ENCODE assay signal across 25 mouse cellular contexts in genomic region chr3:157804307-157804706, GRCm38 (mm10).
DNase-seq lines count a peak whose midpoint lies in the region; ATAC-seq and TF ChIP-seq lines count a peak whose summit lies in the region.
"Had no signal": no experiment of that assay in that cellular context is flagged by ENCODE, and none has a peak within 500 bp of the region (broad histone marks: within the 10 kb centered on the region; RNA-seq: fewer than 3 reads in every experiment).

No protein-coding gene starts in this region.

- no peak for TF ChIP-seq CTCF in liver, postnatal 0 days (IDR thresholded peaks at IDR 0.05; ENCODE audit: low read depth)
- no peak for TF ChIP-seq CTCF in midbrain, postnatal 0 days (IDR thresholded peaks at IDR 0.05)

- H3K36me3 ChIP-seq in embryonic facial prominence, embryonic 11.5 days (replicated peaks; ENCODE audit: control insufficient read depth, insufficient read depth, low read depth, low read length): no peaks in the 10 kb centered on the region
- H3K36me3 ChIP-seq in embryonic facial prominence, embryonic 10.5 days (replicated peaks): no peaks in the 10 kb centered on the region
- H3K36me3 ChIP-seq in liver, embryonic 11.5 days (ENCODE audit: control insufficient read depth, insufficient read depth, low read length): no peaks in the 10 kb centered on the region
- H3K36me3 ChIP-seq in liver, postnatal 0 days (replicated peaks; ENCODE audit: insufficient read depth, low read length): no peaks in the 10 kb centered on the region
- H3K36me3 ChIP-seq in midbrain, postnatal 0 days (ENCODE audit: insufficient read depth, low read length): no peaks in the 10 kb centered on the region
- H3K36me3 ChIP-seq in midbrain, embryonic 15.5 days (replicated peaks): no peaks in the 10 kb centered on the region
- H3K36me3 ChIP-seq: embryonic facial prominence, embryonic 15.5 days; forebrain, embryonic 10.5 days; heart, embryonic 15.5 days; hindbrain, embryonic 10.5 days had no signal

- no peak for DNase-seq in embryonic facial prominence, embryonic 11.5 days (ENCODE audit: low spot score)
- no peak for DNase-seq in embryonic facial prominence, embryonic 10.5 days (ENCODE audit: low spot score)
- no peak for DNase-seq in liver, embryonic 11.5 days (ENCODE audit: low spot score)
- no peak for DNase-seq in liver, postnatal 0 days
- no peak for DNase-seq in midbrain, postnatal 0 days (ENCODE audit: low spot score)
- DNase-seq in ZHBTc4 (ENCODE audit: low read depth, low spot score): peak; percentile 10
- no peak for DNase-seq in urinary bladder, adult 2 months (ENCODE audit: low spot score)
- DNase-seq: adrenal gland, adult 2 months; adrenal gland, postnatal 25 days; B cell, adult 2 months; cerebellum, adult 18-20 months; cerebellum, adult 9-11 months; cerebellum, postnatal 36 days; gastrocnemius, adult 2 months; gastrocnemius, postnatal 25 days; heart, postnatal 14 days had no signal

- H3K27ac ChIP-seq in embryonic facial prominence, embryonic 11.5 days (replicated peaks; ENCODE audit: low read depth, low read length): no peak overlapping the region
- H3K27ac ChIP-seq in embryonic facial prominence, embryonic 10.5 days (replicated peaks): no peak overlapping the region
- no peak overlapping the region for H3K27ac ChIP-seq in liver, embryonic 11.5 days (ENCODE audit: low read depth, low read length)
- H3K27ac ChIP-seq in liver, postnatal 0 days (ENCODE audit: low read depth): no peak overlapping the region
- no peak overlapping the region for H3K27ac ChIP-seq in midbrain, postnatal 0 days (ENCODE audit: low read depth, low read length)
- no peak overlapping the region for H3K27ac ChIP-seq in midbrain, embryonic 15.5 days
- H3K27ac ChIP-seq: embryonic facial prominence, embryonic 15.5 days; forebrain, embryonic 10.5 days; gastrocnemius, adult 2 months; heart, embryonic 15.5 days; hindbrain, embryonic 10.5 days; hindbrain, embryonic 14.5 days had no signal

- no peaks in the 10 kb centered on the region for H3K4me1 ChIP-seq in embryonic facial prominence, embryonic 11.5 days (ENCODE audit: control insufficient read depth, insufficient read depth, low read length)
- H3K4me1 ChIP-seq in embryonic facial prominence, embryonic 10.5 days: no peaks in the 10 kb centered on the region
- no peaks in the 10 kb centered on the region for H3K4me1 ChIP-seq in liver, embryonic 11.5 days (replicated peaks; ENCODE audit: control insufficient read depth, insufficient read depth, low read length)
- no peaks in the 10 kb centered on the region for H3K4me1 ChIP-seq in liver, postnatal 0 days (ENCODE audit: insufficient read depth)
- H3K4me1 ChIP-seq in midbrain, postnatal 0 days (ENCODE audit: insufficient read depth, low read length): no peaks in the 10 kb centered on the region
- no peaks in the 10 kb centered on the region for H3K4me1 ChIP-seq in midbrain, embryonic 15.5 days
- H3K4me1 ChIP-seq: embryonic facial prominence, embryonic 15.5 days; forebrain, embryonic 10.5 days; heart, embryonic 15.5 days; hindbrain, embryonic 10.5 days had no signal

- ATAC-seq in embryonic facial prominence, embryonic 11.5 days (replicated peaks; ENCODE audit: insufficient number of reproducible peaks, low FRiP score, low TSS enrichment, low read depth): peak; percentile 70; the same call in 1 of the 2 replicates
- peak; percentile 12; the same call in 1 of the 2 replicates for ATAC-seq in liver, embryonic 11.5 days (replicated peaks; ENCODE audit: low FRiP score)
- no peak for ATAC-seq in liver, postnatal 0 days
- ATAC-seq in midbrain, postnatal 0 days (ENCODE audit: low FRiP score): 0 out of 2 replicates have a peak, but pooled peaks have one; percentile 44
- ATAC-seq in midbrain, embryonic 15.5 days (replicated peaks): no peak
- ATAC-seq: CD4-positive, CD25-positive, alpha-beta regulatory T cell, adult 4 months; forebrain, embryonic 14.5 days had no signal

- TF ChIP-seq EP300 in liver, postnatal 0 days (IDR thresholded peaks at IDR 0.05; ENCODE audit: low read depth): no peak

- no peaks in the 10 kb centered on the region for H3K27me3 ChIP-seq in embryonic facial prominence, embryonic 11.5 days (ENCODE audit: control insufficient read depth, insufficient read depth, low read length)
- H3K27me3 ChIP-seq in embryonic facial prominence, embryonic 10.5 days (replicated peaks; ENCODE audit: low read depth, poor library complexity, severe bottlenecking): no peaks in the 10 kb centered on the region
- no peaks in the 10 kb centered on the region for H3K27me3 ChIP-seq in liver, embryonic 11.5 days (replicated peaks; ENCODE audit: control insufficient read depth, insufficient read depth, low read length)
- no peaks in the 10 kb centered on the region for H3K27me3 ChIP-seq in liver, postnatal 0 days (ENCODE audit: insufficient read depth, low read length)
- no peaks in the 10 kb centered on the region for H3K27me3 ChIP-seq in midbrain, postnatal 0 days (ENCODE audit: insufficient read depth, low read length)
- no peaks in the 10 kb centered on the region for H3K27me3 ChIP-seq in midbrain, embryonic 15.5 days (replicated peaks)
- H3K27me3 ChIP-seq: embryonic facial prominence, embryonic 15.5 days; heart, embryonic 15.5 days had no signal

- no peaks in the 10 kb centered on the region for H3K9me3 ChIP-seq in embryonic facial prominence, embryonic 11.5 days (replicated peaks; ENCODE audit: control insufficient read depth, low read length)
- H3K9me3 ChIP-seq in embryonic facial prominence, embryonic 10.5 days: no peaks in the 10 kb centered on the region
- no peaks in the 10 kb centered on the region for H3K9me3 ChIP-seq in liver, embryonic 11.5 days (ENCODE audit: control insufficient read depth, low read length)
- no peaks in the 10 kb centered on the region for H3K9me3 ChIP-seq in liver, postnatal 0 days (ENCODE audit: low read length)
- H3K9me3 ChIP-seq in midbrain, postnatal 0 days (ENCODE audit: low read length): no peaks in the 10 kb centered on the region
- H3K9me3 ChIP-seq in midbrain, embryonic 15.5 days: no peaks in the 10 kb centered on the region
- H3K9me3 ChIP-seq: embryonic facial prominence, embryonic 15.5 days; forebrain, embryonic 10.5 days; heart, embryonic 15.5 days; hindbrain, embryonic 10.5 days had no signal

- H3K9ac ChIP-seq in embryonic facial prominence, embryonic 11.5 days (replicated peaks; ENCODE audit: low read length): no peak overlapping the region
- H3K9ac ChIP-seq in liver, embryonic 11.5 days (ENCODE audit: low read depth, low read length): no peak overlapping the region
- H3K9ac ChIP-seq in liver, postnatal 0 days (replicated peaks): no peak overlapping the region
- no peak overlapping the region for H3K9ac ChIP-seq in midbrain, postnatal 0 days (replicated peaks; ENCODE audit: low read length, poor library complexity, severe bottlenecking)
- H3K9ac ChIP-seq in midbrain, embryonic 15.5 days: no peak overlapping the region
- H3K9ac ChIP-seq: embryonic facial prominence, embryonic 15.5 days; heart, embryonic 15.5 days; hindbrain, embryonic 14.5 days had no signal

- no peak overlapping the region for H3K4me3 ChIP-seq in embryonic facial prominence, embryonic 11.5 days (ENCODE audit: low read depth, low read length)
- H3K4me3 ChIP-seq in embryonic facial prominence, embryonic 10.5 days: no peak overlapping the region
- H3K4me3 ChIP-seq in liver, embryonic 11.5 days (ENCODE audit: low read depth, low read length): no peak overlapping the region
- no peak overlapping the region for H3K4me3 ChIP-seq in liver, postnatal 0 days (ENCODE audit: low read depth, low read length)
- no peak overlapping the region for H3K4me3 ChIP-seq in midbrain, postnatal 0 days (ENCODE audit: low read depth, low read length)
- H3K4me3 ChIP-seq in midbrain, embryonic 15.5 days: no peak overlapping the region
- H3K4me3 ChIP-seq: embryonic facial prominence, embryonic 15.5 days; erythroblast, embryonic 14.5 days; forebrain, embryonic 10.5 days; gastrocnemius, adult 2 months; heart, embryonic 15.5 days; hindbrain, embryonic 10.5 days had no signal

- WGBS in embryonic facial prominence, embryonic 11.5 days: 64% methylated on average over 3 of the region's 3 CpGs
- whole genome bisulfite sequencing in embryonic facial prominence, embryonic 10.5 days: 65% methylated on average over 3 of the region's 3 CpGs
- 65% methylated on average over 3 of the region's 3 CpGs for whole genome bisulfite sequencing in liver, embryonic 11.5 days
- WGBS in liver, postnatal 0 days (ENCODE audit: insufficient replicate concordance): 45% methylated on average over 3 of the region's 3 CpGs
- WGBS in midbrain, postnatal 0 days: 61% methylated on average over 3 of the region's 3 CpGs
- WGBS in midbrain, embryonic 15.5 days: 58% methylated on average over 3 of the region's 3 CpGs

- no peak overlapping the region for H3K4me2 ChIP-seq in embryonic facial prominence, embryonic 11.5 days (ENCODE audit: low read depth, low read length)
- no peak overlapping the region for H3K4me2 ChIP-seq in liver, embryonic 11.5 days
- no peak overlapping the region for H3K4me2 ChIP-seq in liver, postnatal 0 days (ENCODE audit: low read depth, low read length)
- no peak overlapping the region for H3K4me2 ChIP-seq in midbrain, postnatal 0 days (ENCODE audit: low read depth, low read length, poor library complexity, severe bottlenecking)
- no peak overlapping the region for H3K4me2 ChIP-seq in midbrain, embryonic 15.5 days
- H3K4me2 ChIP-seq: embryonic facial prominence, embryonic 15.5 days; heart, embryonic 15.5 days; hindbrain, embryonic 14.5 days had no signal

Comparison
In these comparisons a context has a peak if more than half of its experiments do, and no peak if none do; other contexts are left out.
1. ATAC-seq: peak in embryonic facial prominence, embryonic 11.5 days (single experiment), liver, embryonic 11.5 days (single experiment) and midbrain, postnatal 0 days (single experiment); none in liver, postnatal 0 days (single experiment) and midbrain, embryonic 15.5 days (single experiment).